Mouse (Mus musculus) left cerebral cortex, postnatal 10 days (tissue): ENCODE measurements around the gene Gfod1. TPM values are rescaled to one million over a fixed set of nuclear protein-coding genes. Genes with fewer than 3 reads are reported as not detected.

Experiments used
- DNase-seq, 2 experiments: peaks; one replicate each; pipeline ENCODE4 v3.0.0; 2021 to 2022; ENCODE audit warnings: low spot score in 2 of 2, mixed read lengths in 1 of 2; ENCODE audit errors: extremely low spot score in 1 of 2
- intact Hi-C: fragments of 180-260 bp; cut with DNase I; formaldehyde crosslinking; loops from one replicate; pipeline ENCODE4 v1.15.1; 2025
- total RNA-seq, 2 experiments: library from RNA; stranded (reverse); gene quantifications; 2 replicates each; pipeline ENCODE4 v1.2.3; 2021

Gfod1 gene
- total RNA-seq, 2 experiments from 2014 or later, result 41.6 to 43.3 TPM

DNA sequence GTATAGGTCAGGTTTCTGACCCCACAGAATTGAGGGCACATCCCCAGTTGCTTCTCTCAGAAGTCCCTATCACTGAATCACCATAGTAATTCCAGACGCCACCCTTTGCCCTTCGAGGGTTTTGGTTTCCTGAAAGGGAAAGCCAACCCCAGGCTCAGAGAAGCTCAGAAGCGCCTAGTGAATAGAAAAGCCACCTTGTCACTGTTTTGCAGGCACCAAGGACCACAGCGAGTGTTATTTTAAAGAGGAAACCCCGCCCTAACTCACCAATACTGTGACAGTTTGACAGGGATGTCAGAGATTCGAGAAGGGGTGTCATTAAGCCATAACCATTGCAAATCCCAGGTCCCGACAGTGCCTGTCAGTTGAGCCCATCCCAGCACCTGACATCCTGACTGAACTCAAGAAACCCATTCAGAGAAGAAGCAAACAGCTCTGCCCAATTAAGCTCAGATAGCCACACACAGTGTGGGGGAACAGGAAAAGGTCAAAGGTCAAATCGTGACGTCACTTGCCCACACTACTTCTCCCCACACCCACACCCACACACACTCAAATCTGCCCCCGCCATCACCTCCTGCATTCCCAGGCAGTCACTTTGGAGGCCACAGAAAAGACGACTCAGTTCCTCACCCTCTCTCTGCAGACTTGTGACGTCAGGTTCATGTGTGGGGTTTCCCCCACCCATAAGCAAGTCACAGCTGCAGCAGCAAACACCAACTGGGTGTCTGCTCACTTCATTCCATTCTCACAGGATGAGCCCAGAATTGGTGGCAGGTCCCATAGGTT, 35.2 kb downstream of the Gfod1 start:
- intact Hi-C loops, result no loop called here
- DNase-seq, result no peak

DNA sequence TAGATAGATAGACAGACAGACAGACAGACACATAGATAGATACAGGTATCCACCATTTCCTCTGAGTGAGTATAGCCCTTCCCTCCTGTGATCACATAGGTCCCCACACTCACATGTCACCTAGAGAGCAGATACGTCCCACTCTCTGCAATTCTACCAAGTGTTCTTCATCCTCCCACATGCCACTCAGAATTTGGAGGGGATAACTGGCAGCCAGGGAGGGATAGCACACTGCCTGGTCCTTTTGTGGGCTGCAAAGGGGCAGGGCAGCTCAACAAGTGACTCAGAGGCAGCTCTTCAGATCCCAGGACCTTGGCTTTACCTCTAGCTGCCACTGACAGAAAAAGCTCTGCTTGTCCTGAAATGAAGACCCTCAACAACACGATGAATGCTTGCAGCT, 36.1 kb downstream of the Gfod1 start:
- intact Hi-C loops, result no loop called here

GRCm38 (mm10) chr13:43267216-43267615, 36.8 kb downstream of the Gfod1 start:
- no peak for DNase-seq
- intact Hi-C loops, result no loop called here

More for the DNA sequence above, 36.1 kb downstream of the Gfod1 start:
- no peak for DNase-seq

DNA sequence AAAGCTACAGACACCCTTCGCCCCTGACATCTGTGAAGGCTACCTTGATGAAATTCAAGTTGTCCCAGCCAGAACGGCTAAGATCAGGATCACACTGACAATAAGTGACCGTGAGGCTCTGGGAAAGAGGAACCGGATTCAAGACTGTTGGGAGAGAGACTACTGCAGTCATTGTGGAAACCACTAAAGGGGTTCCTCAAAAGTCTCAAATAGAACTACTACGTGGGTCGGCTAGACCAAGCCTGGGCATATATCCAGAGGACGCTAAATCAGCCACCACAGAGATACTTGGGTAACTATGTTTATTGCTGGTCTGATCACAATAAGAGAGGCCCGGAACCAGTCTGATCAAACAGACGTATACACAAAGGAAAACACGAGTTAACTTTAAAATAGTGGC, 37.6 kb downstream of the Gfod1 start:
- DNase-seq, result no peak

GRCm38 (mm10) chr13:43265116-43265515, 38.9 kb downstream of the Gfod1 start:
- no peak for DNase-seq
- intact Hi-C loops, result no loop called here

More for the DNA sequence above, 37.6 kb downstream of the Gfod1 start:
- intact Hi-C loops, result no loop called here

DNA sequence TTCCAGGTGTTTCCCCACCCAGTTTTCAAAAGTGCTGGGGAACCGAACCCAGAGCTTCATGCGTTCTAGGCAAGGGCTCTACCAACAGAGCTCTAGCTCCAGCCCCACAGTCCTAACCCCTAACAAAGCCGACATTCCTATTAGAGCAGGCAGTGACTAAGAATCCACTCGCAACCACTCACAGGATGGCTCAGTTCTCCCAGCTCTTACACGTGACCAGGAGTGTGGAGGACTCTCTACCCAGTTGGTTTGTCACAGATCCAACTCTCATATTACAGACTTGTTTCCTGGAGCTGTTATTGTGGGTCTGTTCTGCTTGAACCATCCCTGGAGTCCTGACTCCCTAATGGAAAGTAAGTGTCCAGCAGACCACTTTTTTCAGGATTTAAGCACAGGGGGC, 40.3 kb downstream of the Gfod1 start:
- DNase-seq, result no peak
- intact Hi-C loops, result loop anchor here (5.0 kb wide), 1 partner anchor 39 kb away; the partner anchor contains the start of gene Gfod1

DNA sequence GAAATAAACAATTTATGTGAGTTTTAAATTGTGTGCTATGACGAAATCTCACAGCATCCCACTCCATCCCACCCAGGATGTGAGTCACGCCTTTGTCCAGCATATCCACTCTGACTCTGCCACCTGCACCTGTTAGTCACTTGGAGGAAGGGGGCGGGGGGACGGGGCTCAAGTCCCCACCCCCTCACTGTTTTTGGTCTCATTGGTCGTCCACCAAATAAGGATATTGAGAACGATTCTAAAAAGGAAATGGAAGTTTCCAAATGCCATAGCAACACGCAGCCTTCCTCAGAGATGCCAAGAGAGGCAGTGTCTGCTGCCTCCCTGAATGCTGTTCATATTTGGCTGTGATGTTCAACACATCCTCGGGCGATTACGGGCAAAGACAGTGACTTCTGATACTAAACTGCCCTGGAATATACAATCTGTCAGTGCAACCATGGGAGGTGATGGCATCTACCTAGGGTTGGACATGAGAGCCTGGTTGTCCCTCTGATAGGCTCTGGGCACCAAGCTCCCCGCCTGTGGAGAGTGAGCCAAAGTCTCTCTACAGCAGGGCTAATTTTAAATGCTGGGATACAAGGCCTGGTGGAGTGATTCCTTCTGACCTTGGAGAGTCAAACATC, 41.7 kb downstream of the Gfod1 start:
- peak in 1 of 2 experiments; percentile 65 for DNase-seq
- intact Hi-C loops, result loop anchor here (5.0 kb wide), 1 partner anchor 40 kb away; the partner anchor contains the start of gene Gfod1

DNA sequence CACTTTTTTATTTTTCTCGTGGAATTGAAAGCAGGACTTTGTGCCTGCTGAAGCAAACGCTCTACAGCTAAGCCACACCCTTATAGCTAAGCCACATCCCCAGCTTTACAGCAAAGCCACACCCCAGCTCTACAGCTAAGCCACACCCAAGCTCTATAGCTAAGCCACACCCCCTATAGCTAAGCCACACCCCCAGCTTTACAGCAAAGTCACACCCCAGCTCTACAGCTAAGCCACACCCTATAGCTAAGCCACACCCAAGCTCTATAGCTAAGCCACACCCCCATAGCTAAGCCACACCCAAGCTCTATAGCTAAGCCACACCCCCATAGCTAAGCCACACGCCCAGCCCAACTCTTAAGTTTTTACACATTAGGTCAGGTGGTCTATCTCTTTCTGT, 42.7 kb downstream of the Gfod1 start:
- no peak for DNase-seq
- intact Hi-C loops, result loop anchor here (5.0 kb wide), 1 partner anchor 41 kb away; the partner anchor contains the start of gene Gfod1

DNA sequence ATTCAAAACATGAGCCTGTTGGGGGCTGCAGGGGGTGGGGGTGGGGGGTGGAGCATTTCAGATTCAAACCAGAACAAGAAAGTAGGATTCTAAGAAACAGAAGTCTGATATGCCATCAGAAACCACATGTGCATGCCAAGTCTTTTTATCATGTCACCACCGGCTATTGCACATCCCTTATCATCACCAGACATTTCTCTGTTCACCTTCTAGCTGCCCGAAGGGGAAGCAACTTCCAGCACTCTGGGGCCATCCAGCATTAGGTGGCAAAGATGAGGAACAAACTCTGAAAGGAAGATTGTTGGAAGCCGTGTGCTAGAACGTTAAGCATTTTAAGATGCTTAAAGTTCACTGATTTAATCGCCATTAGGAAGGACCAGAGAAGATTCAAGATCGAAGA, 43.2 kb downstream of the Gfod1 start:
- intact Hi-C loops, result loop anchor here (5.0 kb wide), 1 partner anchor 42 kb away; the partner anchor contains the start of gene Gfod1
- no peak for DNase-seq

DNA sequence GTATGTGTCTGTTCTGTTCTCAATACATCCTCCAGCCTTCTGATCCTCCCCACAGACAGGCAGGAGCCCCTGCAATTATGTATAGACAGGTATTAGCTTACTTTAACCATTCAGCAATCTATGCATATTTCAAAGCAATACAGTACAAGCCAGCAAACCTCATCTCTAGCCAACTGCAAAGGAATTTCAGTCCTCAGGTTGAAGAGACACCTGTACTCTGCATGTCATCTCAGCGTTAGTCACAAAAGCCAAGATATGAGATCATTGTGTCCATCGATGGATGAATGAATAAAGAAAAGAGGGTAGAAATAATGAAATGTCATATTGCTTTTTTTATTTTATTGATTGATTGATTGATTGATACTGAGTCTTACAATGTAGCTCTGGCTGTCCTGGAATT, 47.5 kb downstream of the Gfod1 start:
- no peak for DNase-seq
- intact Hi-C loops, result no loop called here

DNA sequence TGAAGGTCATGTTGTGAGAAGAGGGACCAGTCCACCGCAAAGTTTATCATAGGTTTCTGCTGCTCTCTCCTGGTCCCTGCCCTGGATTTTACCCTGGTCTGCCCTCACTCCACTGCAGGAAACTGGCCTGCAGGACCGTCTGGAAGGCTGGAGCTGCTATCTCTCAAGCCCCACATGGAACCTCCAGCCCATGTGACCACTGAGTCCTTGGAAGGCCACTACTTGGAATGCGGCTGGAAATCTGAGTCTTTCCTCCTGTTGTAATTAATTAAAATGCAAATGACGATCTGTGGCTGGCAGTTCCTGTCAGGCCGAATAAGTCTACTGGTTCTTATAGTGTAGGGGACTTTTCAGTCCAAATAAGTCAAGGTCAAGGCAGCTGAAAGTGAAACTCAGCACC, 50.4 kb downstream of the Gfod1 start:
- no peak for DNase-seq
- intact Hi-C loops, result no loop called here

DNA sequence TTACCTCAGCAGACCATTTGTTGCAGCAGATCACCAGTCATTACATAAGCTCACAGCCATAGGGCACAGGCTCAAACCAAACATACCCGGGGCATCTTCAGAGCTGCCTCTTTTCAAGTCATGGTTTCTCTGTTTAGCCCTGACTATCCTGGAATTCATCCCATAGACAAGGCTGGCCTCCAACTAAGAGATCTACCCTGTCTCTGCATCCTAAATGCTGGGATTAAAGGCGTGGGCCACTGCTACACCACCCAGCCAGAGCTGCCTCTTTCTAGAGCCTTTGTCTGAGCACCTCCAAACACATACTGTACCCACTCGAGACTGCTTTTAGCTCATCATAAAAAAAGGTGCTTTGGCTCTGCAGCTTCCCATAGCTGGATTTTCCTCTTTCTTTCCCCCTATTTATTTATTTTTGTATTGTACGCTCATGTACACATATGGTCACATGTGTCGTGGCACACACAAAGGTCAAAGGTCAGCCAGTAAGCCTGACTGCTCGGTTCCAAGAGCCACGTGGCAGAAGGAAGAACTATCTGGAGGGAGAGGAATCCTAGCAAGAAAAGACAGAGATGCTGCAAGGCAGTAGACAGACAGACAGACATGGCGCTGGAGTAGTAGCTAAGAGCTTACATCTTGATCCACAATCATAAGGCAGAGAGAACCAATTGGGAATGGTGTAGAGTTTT, 51.7 kb downstream of the Gfod1 start:
- no peak for DNase-seq
- intact Hi-C loops, result no loop called here

- DNase-seq, result no peak
- intact Hi-C loops, result no loop called here
These were observed 52.6 kb downstream of the Gfod1 start for GRCm38 (mm10) chr13:43251391-43251790.

DNA sequence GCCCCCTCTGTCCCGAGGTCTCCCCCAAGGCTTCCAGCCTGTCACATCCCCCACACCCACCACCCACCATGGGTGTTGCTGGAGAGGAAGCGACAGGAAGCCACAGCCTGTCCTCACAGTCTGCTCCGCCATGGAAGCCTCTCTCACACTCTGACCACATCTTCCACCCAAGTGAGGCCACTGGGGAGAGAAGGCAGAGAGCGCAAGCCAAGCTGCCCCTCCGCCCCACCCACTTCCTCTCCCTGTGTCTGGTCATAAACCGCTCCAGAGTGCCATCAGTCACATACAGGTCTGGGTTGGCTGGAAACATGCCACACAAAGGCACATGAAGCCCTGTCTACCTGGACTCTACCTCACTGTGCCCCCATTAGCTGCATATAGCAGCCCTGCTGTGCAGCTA, 53.3 kb downstream of the Gfod1 start:
- DNase-seq, result no peak
- intact Hi-C loops, result no loop called here

- DNase-seq, result no peak
- intact Hi-C loops, result no loop called here
These were observed 53.9 kb downstream of the Gfod1 start for GRCm38 (mm10) chr13:43250106-43250505.

- DNase-seq, result no peak
These were observed 55.6 kb downstream of the Gfod1 start for GRCm38 (mm10) chr13:43248381-43248780.

DNA sequence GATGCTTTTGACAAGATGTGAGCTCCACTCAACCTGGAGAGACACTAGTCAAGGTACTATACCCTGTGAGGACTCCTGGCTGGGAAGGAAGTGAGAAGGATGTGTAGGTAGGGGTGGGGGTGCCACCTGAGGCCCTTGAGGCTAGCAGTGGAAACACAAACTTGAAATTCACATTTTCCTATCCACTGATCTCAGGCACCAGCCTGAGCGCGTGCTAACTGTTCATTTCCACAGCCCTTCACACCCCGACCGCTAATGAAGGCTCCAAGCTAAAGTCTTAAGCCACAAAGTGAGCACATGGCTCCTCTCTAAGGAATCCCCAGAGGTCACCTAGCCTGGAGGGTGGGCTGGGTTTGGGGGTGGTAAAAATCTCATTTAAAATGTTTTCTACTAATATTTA, 57.1 kb downstream of the Gfod1 start:
- no peak for DNase-seq
- intact Hi-C loops, result no loop called here

More at GRCm38 (mm10) chr13:43248381-43248780, 55.6 kb downstream of the Gfod1 start:
- intact Hi-C loops, result no loop called here

DNA sequence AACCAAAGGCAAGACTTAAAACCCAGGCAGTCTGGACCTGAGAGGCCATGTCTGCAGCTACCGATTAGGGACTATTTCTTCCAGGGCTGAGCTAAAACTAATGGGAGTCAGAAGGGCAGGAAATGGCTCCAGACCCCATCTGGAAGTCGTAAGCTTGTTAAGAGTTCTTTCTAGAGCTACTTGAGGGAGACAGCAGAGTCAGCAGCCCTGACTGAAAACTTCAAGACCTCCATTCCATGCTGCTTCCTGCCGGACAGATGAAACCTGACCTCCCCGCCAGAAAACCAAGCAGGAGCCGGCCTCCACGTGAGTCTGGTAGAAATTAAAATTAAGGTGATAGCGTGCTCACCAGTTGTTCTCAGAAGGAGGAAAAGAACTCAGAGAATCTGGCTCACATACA, 60.2 kb downstream of the Gfod1 start:
- no peak for DNase-seq
- intact Hi-C loops, result no loop called here

GRCm38 (mm10) chr13:43243240-43243639, 60.7 kb downstream of the Gfod1 start:
- intact Hi-C loops, result no loop called here
- DNase-seq, result no peak

- intact Hi-C loops, result no loop called here
These were observed 62.2 kb downstream of the Gfod1 start for GRCm38 (mm10) chr13:43241750-43242149.

More at GRCm38 (mm10) chr13:43241750-43242149, 62.2 kb downstream of the Gfod1 start:
- no peak for DNase-seq
